Mouse (Mus musculus) cerebellum, adult 2 months (tissue): ENCODE data around the gene Olfr683.

ENCODE experiments used
- CTCF ChIP-seq: fragments of 200-500 bp; IDR thresholded peaks from 2 replicates; pipeline ENCODE4 v1.5.1; 2011; ENCODE audit warnings: low read depth, mild to moderate bottlenecking, control low read depth, low read length, moderate library complexity, borderline replicate concordance; ENCODE audit not compliant: insufficient read depth
- POLR2A ChIP-seq: fragments of 200-500 bp; IDR thresholded peaks from 2 replicates; pipeline ENCODE4 v1.6.1; 2011; ENCODE audit warnings: low read length, control low read depth, borderline replicate concordance; ENCODE audit not compliant: insufficient read depth

GRCm38 (mm10) chr7:105146912-105147311 lies at the start of gene Olfr683:
- TF ChIP-seq POLR2A (no peak), CTCF (no peak)
